Mouse (Mus musculus): Measurements from ENCODE around the gene Lhfpl5. TPM values are rescaled to one million over a fixed set of nuclear protein-coding genes. Genes with fewer than 3 reads are reported as not detected.

Lhfpl5 gene
- polyA plus RNA-seq, 1 experiment from 2014 or later, result 3.9 TPM

DNA sequence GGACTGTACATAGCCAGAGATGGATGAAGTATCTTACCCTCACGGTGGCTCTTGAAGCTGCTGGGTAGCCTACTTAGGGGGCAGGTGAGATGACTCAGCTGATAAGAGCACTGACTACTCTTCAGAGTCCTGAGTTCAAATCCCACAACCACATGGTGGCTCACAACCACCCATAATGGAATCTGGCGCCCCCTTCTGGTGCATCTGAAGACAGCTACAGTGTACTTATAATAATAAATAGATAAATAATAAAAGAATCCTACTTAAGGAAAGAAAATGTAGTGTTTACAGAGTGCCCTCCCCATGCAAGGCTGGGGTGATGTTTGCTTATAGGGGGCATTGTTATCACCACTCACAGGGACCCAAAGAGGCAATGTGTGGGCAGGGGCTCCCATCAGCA, 5.6 kb downstream of the Lhfpl5 start:
- no peaks in the 10 kb centered on the region for H3K36me3 ChIP-seq
- H3K27ac ChIP-seq, result no peak overlapping the region
- H3K4me2 ChIP-seq (replicated peaks), result no peak overlapping the region
- no peak overlapping the region for H3K4me3 ChIP-seq
- 70% methylated on average over 2 of the region's 2 CpGs for WGBS
- no peak overlapping the region for H3K9ac ChIP-seq
- no peaks in the 10 kb centered on the region; the same call in 1 of the 2 replicates for H3K27me3 ChIP-seq (replicated peaks)
- H3K4me1 ChIP-seq, result no peaks in the 10 kb centered on the region
- H3K9me3 ChIP-seq, result no peaks in the 10 kb centered on the region
- ATAC-seq (ENCODE audit: low FRiP score, low read depth), result no peak

DNA sequence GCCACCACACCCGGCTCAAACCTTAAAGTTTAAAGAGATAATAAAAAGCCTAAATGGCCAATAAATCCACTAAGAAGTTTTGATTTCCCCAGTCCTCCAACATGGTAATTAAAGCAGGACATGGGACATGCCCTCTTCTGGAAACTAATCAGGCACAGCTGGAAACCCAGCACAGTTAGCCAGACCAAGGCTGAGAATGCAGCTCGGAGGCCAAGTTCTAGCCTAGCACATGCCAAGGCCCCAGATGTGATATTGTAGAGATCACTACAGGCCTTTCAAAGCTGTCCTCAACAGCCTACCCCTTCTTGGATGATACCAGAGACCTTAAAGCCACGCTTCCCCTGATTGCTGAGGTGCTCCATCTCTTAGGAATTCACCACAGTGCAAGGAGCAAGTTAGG, 11.1 kb downstream of the Lhfpl5 start:
- Histone ChIP-seq H3K4me2 (replicated peaks) (no peak overlapping the region), H3K4me3 (no peak overlapping the region), H3K9ac (no peak overlapping the region), H3K4me1 (no peaks in the 10 kb centered on the region), H3K27me3 (replicated peaks) (no peaks in the 10 kb centered on the region), H3K9me3 (no peaks in the 10 kb centered on the region), H3K36me3 (peaks cover 45% of the 10 kb centered on the region), H3K27ac (no peak overlapping the region)
- no peak for ATAC-seq (ENCODE audit: low FRiP score, low read depth)
- 79% methylated on average over 3 of the region's 3 CpGs for WGBS

DNA sequence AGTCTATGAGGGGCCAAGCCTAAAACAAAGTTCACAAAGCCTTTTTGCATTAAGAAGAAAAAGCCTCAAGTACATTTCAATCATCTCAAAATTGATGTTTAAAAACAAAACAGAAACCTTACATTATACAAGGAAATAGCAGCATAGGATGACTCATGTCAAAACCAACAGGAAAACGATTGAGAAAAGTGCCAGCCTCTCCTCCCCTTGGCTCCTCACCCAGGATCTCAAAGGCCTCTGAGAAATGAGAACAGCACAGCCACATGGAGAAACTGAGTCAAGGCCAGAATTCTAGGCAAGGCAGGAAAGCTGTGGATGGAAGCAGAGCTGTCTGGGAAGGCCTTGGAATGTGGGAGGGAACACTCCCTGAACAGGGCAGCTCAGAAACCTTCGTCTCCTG, 13.2 kb downstream of the Lhfpl5 start:
- Histone ChIP-seq H3K4me2 (replicated peaks) (no peak overlapping the region), H3K9me3 (no peaks in the 10 kb centered on the region), H3K36me3 (peaks cover 64% of the 10 kb centered on the region), H3K4me3 (no peak overlapping the region), H3K4me1 (no peaks in the 10 kb centered on the region), H3K9ac (no peak overlapping the region), H3K27me3 (replicated peaks) (no peaks in the 10 kb centered on the region), H3K27ac (no peak overlapping the region)
- 90% methylated on average over 2 of the region's 2 CpGs for WGBS
- ATAC-seq (ENCODE audit: low FRiP score, low read depth), result no peak

DNA sequence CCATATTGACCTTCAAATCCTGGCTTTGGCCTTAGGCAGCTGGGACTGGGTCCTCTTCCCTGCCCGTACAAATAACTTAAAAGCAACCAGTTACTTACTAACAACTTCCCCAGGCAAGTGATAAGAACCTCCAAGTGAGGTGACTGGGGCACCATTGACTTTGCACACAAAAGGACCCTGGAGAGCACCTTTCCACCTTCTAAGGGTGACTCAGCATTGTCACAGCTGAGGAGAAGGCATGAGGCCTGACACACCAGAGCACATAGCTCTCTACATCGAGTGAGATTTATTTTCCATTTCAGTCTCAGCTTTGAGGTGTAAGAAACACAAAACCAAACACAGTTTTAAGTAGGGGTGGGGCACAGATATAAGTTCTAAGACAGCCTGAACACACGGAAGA, 15.2 kb downstream of the Lhfpl5 start:
- no peak for ATAC-seq (ENCODE audit: low FRiP score, low read depth)
- H3K4me1 ChIP-seq, result no peaks in the 10 kb centered on the region
- no peak overlapping the region for H3K4me2 ChIP-seq (replicated peaks)
- 89% methylated on average over 3 of the region's 3 CpGs for WGBS
- no peak overlapping the region for H3K9ac ChIP-seq
- H3K36me3 ChIP-seq, result peaks cover 74% of the 10 kb centered on the region
- H3K27me3 ChIP-seq (replicated peaks), result no peaks in the 10 kb centered on the region
- no peaks in the 10 kb centered on the region for H3K9me3 ChIP-seq
- no peak overlapping the region for H3K27ac ChIP-seq
- H3K4me3 ChIP-seq, result no peak overlapping the region

DNA sequence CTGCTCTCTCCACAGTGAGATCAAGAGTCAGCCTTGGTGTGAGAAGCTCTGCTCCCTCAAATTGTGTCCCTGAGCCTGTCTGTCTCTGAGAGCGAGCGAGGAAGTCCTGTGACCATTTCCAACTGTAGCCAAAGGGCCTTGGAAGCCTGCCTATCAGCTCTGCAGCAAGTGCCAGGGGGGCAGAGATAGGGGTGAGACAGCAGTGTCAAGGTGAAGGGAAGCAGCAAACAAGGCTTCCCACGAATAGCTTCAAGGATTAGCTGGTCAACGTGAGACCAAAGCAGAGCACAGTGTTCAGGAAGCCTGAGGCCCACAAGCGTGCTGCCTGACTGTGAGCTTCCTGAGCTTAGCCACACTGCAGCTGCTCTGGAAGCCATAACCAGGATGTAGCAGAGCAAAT, 16.0 kb downstream of the Lhfpl5 start:
- WGBS, result 90% methylated on average over 5 of the region's 5 CpGs

DNA sequence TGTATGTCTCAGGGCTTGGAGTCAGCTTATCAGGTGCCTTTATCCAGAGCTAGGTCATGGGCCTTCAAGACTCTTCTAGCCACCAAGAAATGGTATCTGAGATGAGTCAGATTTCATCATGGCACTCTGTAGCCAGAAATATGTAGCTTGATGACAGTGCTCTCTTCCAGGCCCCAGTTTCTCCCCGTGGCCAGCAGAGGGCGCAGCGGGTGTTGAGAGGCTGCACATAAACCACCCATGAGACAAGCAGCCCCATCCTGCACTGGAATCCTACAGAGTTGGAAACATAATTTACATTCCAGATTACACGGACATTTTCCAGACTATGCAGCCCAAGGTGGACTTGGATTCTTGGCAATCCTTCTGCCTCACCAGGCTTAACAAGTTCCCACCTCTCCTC, 17.6 kb downstream of the Lhfpl5 start:
- H3K9ac ChIP-seq, result no peak overlapping the region
- 26% methylated on average over 4 of the region's 4 CpGs for WGBS

More for the DNA sequence above, 16.0 kb downstream of the Lhfpl5 start:
- no peak for ATAC-seq (ENCODE audit: low FRiP score, low read depth)
- H3K9ac ChIP-seq, result no peak overlapping the region
- H3K27me3 ChIP-seq (replicated peaks), result no peaks in the 10 kb centered on the region
- H3K9me3 ChIP-seq, result no peaks in the 10 kb centered on the region
- H3K27ac ChIP-seq, result no peak overlapping the region
- H3K4me1 ChIP-seq, result no peaks in the 10 kb centered on the region
- no peak overlapping the region for H3K4me2 ChIP-seq (replicated peaks)
- no peak overlapping the region for H3K4me3 ChIP-seq
- peaks cover 81% of the 10 kb centered on the region for H3K36me3 ChIP-seq

DNA sequence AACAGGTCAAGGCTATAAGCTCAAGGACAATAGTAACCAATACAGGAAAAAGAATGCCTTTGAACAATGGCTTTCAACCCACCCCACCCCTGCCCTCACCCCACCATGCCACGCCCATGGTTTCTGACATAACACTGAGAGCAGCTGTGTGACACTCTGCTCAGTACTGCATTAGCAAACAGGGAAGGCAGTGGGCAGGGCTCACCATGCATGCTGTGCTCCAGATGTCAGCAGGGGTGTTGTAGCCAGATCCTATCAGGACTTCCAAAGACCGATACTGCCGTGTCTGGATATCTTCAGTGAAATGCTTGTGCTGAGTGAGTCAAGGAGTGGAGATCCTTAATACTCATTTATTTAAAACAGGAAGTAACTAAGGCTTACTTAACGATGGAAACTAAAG, 18.5 kb downstream of the Lhfpl5 start:
- no peak overlapping the region for H3K9ac ChIP-seq
- H3K36me3 ChIP-seq, result peaks cover 81% of the 10 kb centered on the region
- H3K27ac ChIP-seq, result no peak overlapping the region
- ATAC-seq (ENCODE audit: low FRiP score, low read depth), result no peak
- no peaks in the 10 kb centered on the region for H3K9me3 ChIP-seq
- no peak overlapping the region for H3K4me3 ChIP-seq
- H3K4me2 ChIP-seq (replicated peaks), result no peak overlapping the region
- H3K4me1 ChIP-seq, result no peaks in the 10 kb centered on the region
- 81% methylated on average over 4 of the region's 4 CpGs for WGBS
- no peaks in the 10 kb centered on the region for H3K27me3 ChIP-seq (replicated peaks)

More for the DNA sequence above, 17.6 kb downstream of the Lhfpl5 start:
- Histone ChIP-seq H3K36me3 (peaks cover 82% of the 10 kb centered on the region), H3K4me1 (no peaks in the 10 kb centered on the region), H3K9me3 (no peaks in the 10 kb centered on the region), H3K4me2 (replicated peaks) (no peak overlapping the region), H3K27me3 (replicated peaks) (no peaks in the 10 kb centered on the region), H3K27ac (no peak overlapping the region), H3K4me3 (no peak overlapping the region)
- no peak for ATAC-seq (ENCODE audit: low FRiP score, low read depth)

DNA sequence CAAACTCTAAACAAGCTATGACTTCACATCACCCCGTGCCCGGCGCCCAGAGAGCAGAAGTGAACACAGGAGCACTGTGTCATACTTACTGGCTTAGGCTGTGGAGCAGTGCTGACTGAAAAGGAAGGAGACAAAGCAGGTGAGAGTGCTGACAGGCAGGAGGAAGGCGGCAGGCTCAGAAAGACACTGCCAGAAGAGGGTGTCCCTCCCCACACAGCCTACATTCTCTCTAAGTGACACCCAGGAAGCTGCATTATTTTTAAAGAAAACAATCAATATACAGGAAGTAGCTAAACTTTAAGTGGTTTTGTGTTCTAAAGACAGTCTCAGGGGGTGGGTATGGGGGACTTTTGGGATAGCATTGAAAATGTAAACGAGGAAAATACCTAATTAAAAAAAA, 25.3 kb downstream of the Lhfpl5 start:
- H3K9me3 ChIP-seq, result no peaks in the 10 kb centered on the region
- H3K4me1 ChIP-seq, result no peaks in the 10 kb centered on the region
- no peaks in the 10 kb centered on the region for H3K27me3 ChIP-seq (replicated peaks)
- H3K27ac ChIP-seq, result no peak overlapping the region
- ATAC-seq (ENCODE audit: low FRiP score, low read depth), result no peak
- H3K4me2 ChIP-seq (replicated peaks), result no peak overlapping the region
- 97% methylated on average over 5 of the region's 5 CpGs for WGBS
- no peak overlapping the region for H3K9ac ChIP-seq
- H3K4me3 ChIP-seq, result no peak overlapping the region
- H3K36me3 ChIP-seq, result peaks cover 90% of the 10 kb centered on the region

DNA sequence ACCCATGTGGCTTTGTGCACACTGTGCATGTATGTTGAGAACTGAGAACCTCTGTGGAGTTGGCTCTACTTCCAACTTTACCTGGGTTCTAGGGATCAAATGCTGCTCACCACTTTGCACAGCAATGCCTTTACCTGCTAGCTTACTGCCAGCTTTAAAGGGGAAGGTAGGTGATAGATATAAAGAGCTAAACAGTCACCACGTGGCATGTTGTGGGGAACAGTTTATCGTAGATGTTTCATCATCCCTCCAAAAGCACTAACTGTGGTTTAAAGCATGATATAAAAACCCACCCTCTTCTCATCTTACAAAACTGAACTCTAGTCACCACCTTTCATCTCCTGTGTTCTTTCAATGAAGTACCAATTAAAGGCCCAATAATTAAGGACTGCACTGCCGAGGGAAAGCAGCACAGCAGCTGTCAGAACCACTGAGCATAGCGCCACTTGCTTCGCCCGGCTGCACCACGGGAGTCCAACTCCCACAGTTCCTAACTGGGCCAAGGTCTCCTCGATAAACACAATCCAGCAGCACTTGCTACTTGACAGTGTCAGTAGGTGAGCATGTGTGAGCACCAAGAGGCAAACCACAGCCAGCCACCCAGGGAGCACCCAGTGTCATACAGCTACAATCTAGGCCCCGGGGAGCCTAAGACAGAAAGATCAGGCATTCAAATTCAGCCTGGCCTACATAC, 26.3 kb downstream of the Lhfpl5 start:
- no peak overlapping the region for H3K4me3 ChIP-seq
- no peak overlapping the region for H3K27ac ChIP-seq
- H3K27me3 ChIP-seq (replicated peaks), result no peaks in the 10 kb centered on the region
- H3K4me2 ChIP-seq (replicated peaks), result no peak overlapping the region
- no peak overlapping the region for H3K9ac ChIP-seq
- H3K9me3 ChIP-seq, result no peaks in the 10 kb centered on the region
- no peaks in the 10 kb centered on the region for H3K4me1 ChIP-seq
- H3K36me3 ChIP-seq, result peaks cover 89% of the 10 kb centered on the region
- ATAC-seq (ENCODE audit: low FRiP score, low read depth), result no peak
- WGBS, result 86% methylated on average over 9 of the region's 9 CpGs

DNA sequence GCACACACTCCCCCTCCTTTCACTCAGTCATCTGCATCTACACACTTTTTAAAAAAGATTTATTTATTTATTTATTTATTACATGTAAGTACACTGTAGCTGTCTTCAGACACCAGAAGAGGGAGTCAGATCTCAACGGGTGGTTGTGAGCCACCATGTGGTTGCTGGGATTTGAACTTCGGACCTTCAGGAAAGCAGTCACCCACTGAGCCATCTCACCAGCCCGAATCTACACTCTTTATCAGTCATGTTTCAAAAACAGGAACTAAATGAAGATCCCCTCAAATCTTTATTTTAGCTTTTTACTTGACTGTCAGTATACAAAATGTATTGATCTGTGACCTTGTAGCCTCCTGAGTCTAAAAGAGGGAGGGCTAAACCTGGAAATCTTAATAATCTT, 34.1 kb downstream of the Lhfpl5 start:
- no peak overlapping the region for H3K27ac ChIP-seq
- H3K4me1 ChIP-seq, result no peaks in the 10 kb centered on the region
- H3K4me2 ChIP-seq (replicated peaks), result no peak overlapping the region
- peaks cover 39% of the 10 kb centered on the region for H3K36me3 ChIP-seq
- H3K9ac ChIP-seq, result no peak overlapping the region
- no peaks in the 10 kb centered on the region for H3K9me3 ChIP-seq
- WGBS, result 90% methylated on average over 3 of the region's 3 CpGs
- no peaks in the 10 kb centered on the region for H3K27me3 ChIP-seq (replicated peaks)
- no peak for ATAC-seq (ENCODE audit: low FRiP score, low read depth)
- no peak overlapping the region for H3K4me3 ChIP-seq

DNA sequence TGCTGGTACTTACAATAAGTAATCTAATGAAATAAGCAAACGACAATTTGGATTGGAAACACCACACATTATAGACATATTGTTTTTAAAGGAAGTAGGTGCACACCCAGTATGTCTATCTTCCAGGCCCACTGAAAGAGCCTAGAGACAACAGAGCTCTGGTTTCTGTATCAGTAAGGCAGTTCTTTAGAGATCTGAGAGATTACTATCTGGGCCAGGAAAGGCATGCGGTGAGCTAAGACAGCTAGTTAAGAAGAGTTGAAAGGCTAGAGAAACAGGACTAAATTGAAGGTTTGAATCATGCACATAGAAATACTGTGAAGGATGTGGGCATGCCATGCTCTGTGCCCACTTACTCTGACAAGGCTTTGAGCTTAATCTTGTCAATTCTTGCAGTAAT, 37.2 kb downstream of the Lhfpl5 start:
- H3K27ac ChIP-seq, result no peak overlapping the region
- no peak overlapping the region for H3K4me3 ChIP-seq
- no peaks in the 10 kb centered on the region for H3K9me3 ChIP-seq
- no peak overlapping the region for H3K4me2 ChIP-seq (replicated peaks)
- H3K4me1 ChIP-seq, result no peaks in the 10 kb centered on the region
- 94% methylated on average over 2 of the region's 2 CpGs for WGBS
- no peaks in the 10 kb centered on the region for H3K27me3 ChIP-seq (replicated peaks)
- ATAC-seq (ENCODE audit: low FRiP score, low read depth), result no peak
- H3K36me3 ChIP-seq, result peaks cover 24% of the 10 kb centered on the region
- no peak overlapping the region for H3K9ac ChIP-seq

DNA sequence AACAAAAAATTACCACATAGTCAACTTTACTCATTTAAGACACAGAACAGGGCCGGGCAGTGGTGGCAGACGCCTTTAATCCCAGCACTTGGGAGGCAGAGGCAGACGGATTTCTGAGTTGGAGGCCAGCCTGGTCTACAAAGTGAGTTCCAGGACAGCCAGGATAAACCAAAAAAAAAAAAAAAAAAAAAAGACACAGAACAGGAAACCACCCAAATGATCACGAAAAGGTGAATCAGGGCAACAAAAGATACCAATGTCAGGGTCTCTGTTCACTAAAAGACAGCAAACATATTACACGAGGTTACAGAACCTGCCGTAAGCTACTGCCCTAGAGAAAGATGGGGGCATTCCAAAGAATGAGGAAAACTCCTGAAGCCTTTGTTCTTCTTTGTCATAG, 37.7 kb downstream of the Lhfpl5 start:
- whole genome bisulfite sequencing, result 93% methylated on average over 6 of the region's 6 CpGs
- ATAC-seq (ENCODE audit: low FRiP score, low read depth), result no peak

DNA sequence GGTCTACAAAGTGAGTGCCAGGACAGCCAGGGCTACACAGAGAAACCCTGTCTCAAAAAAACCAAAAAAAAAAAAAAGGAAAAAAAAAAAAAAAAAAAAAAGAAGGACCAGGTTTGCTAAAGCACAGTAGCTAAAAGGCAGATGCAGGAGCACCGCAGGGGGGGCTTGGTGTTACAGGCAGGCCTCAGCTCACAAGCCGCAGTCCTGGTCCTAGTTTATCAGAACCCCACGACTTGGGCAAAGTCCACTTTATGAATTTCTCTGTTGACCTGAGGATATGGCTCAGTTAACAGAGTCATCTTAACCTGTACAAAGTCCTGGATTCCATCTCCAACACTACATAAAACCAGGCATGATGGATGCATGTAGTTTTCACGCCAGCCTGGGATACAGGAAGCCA, 39.9 kb downstream of the Lhfpl5 start:
- Histone ChIP-seq H3K27ac (no peak overlapping the region), H3K9ac (no peak overlapping the region), H3K36me3 (peaks cover 31% of the 10 kb centered on the region), H3K27me3 (replicated peaks) (no peaks in the 10 kb centered on the region), H3K9me3 (no peaks in the 10 kb centered on the region), H3K4me2 (replicated peaks) (no peak overlapping the region), H3K4me1 (peaks cover 14% of the 10 kb centered on the region), H3K4me3 (no peak overlapping the region)
- no peak for ATAC-seq (ENCODE audit: low FRiP score, low read depth)
- WGBS, result 95% methylated on average over 4 of the region's 4 CpGs

More for the DNA sequence above, 37.7 kb downstream of the Lhfpl5 start:
- Histone ChIP-seq H3K9ac (no peak overlapping the region), H3K9me3 (no peaks in the 10 kb centered on the region), H3K4me3 (no peak overlapping the region), H3K4me1 (no peaks in the 10 kb centered on the region), H3K27me3 (replicated peaks) (no peaks in the 10 kb centered on the region), H3K36me3 (peaks cover 19% of the 10 kb centered on the region), H3K4me2 (replicated peaks) (no peak overlapping the region), H3K27ac (no peak overlapping the region)

Data from neural tube, embryonic 12.5 days (tissue).